Mouse (Mus musculus) ES-E14 (cell line): ENCODE results near the gene Bcl2l1.

Source experiments
- HCFC1 ChIP-seq: IDR thresholded peaks from 2 replicates; pipeline ENCODE4 v1.6.1; 2012; ENCODE audit warnings: low read length, inconsistent platforms, borderline replicate concordance; ENCODE audit not compliant: insufficient read depth
- MAFK ChIP-seq: IDR thresholded peaks from 2 replicates; pipeline ENCODE4 v1.6.1; 2014; ENCODE audit warnings: mild to moderate bottlenecking, low read depth, low read length, inconsistent platforms; ENCODE audit not compliant: insufficient read depth
- ZNF384 ChIP-seq: IDR thresholded peaks from 2 replicates; pipeline ENCODE4 v1.6.1; 2012; ENCODE audit warnings: low read depth, low read length, inconsistent platforms

DNA sequence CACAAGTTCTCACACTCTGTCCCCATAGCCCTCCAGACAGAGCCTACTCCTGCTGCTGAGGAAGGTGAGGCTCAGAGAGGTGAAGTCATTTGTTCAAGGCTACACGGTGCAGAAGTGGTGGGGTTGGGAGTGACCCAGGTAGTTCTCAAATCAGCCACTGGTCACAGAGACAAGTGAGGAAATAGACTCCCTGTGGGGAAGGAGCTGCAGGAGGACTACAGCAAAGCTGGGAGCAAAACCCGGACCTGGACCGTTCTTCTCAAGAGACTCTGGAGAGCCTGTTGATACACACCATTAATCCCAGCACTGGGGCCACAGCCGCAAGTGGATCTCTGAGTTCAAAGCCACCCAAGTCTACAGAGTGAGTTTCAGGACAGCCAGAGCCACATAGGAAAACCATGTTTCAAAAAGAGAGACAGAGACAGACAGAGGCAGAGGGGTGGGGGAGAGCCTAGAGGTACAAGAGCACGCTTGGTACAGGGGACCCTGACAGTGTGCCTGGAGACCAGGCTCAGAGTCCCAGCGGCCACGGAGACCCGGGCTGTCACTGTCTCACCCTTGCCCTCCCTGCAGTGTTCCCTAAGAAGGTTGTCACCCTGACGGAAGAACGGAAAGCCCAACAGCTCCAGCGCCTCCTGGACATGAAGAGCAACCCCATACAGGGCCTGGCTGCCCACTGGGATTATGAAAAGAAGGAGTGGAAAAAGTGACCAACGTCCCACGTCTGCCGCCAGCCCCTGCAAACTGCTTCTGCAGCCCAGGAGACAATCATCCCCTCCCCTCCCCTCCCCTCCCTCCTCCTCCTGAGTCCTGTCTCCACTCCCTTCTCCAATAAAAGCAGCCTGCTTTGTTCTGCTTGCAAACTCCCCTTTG lies 67.1 kb downstream of the Bcl2l1 start:
- TF ChIP-seq HCFC1 (no peak), MAFK (no peak), ZNF384 (no peak)
